Mouse (Mus musculus) lung, postnatal 14 days (tissue): Measurements from ENCODE around the gene Olfr771.
"Not testable (repeated sequence)": the region's sequence is repeated elsewhere in the genome, so short reads cannot be mapped to it uniquely, and the experiment has no call there.

Source experiments
- DNase-seq: peaks from one replicate; pipeline ENCODE4 v3.0.0; 2021

Gene Olfr771

DNA sequence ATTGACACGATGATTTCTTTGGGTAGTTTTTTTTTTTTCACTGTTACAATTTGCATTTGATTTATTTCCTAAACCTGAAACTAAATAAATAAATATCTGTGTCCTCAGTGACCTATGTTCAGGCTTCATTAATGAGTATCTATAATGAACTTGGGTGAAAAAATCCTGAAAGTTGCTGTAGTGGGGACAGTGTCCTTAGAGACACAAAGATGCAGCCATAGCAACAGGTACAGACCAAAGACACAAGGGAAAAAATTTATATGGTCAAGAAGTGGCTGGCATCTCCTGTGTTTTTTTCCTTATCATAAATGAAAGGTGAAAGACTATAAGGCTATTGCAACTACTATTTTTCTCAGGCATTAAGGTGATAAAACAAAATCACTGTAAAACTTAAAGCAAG lies at the start of gene Olfr771:
Olfr771 (minus strand) TSS at position 101 of the 400 bp plus-strand sequence.
- no peak for DNase-seq

DNA sequence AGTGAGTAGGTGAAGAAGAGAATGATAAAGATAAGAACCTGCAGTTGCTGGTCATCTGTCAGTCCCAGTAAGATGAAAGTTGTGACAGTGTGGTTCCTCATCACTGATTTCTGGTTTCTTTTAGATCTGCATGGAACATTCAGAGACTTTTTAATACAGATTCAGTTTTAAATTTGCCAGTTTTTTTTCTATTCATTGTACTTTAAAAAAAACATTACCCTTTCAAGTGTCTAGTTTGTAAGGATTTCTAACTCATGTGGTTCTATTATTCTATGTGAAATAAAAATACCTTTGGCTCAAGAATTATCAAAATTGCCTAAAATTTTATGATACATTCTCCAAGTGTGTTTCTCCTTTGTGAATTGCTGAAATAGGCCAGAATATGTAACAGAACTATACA lies 22.8 kb upstream of the Olfr771 start, which contains the start of gene Olfr773:
Olfr773 (minus strand) TSS at position 101 of the 400 bp plus-strand sequence.
- not testable (repeated sequence) for DNase-seq

DNA sequence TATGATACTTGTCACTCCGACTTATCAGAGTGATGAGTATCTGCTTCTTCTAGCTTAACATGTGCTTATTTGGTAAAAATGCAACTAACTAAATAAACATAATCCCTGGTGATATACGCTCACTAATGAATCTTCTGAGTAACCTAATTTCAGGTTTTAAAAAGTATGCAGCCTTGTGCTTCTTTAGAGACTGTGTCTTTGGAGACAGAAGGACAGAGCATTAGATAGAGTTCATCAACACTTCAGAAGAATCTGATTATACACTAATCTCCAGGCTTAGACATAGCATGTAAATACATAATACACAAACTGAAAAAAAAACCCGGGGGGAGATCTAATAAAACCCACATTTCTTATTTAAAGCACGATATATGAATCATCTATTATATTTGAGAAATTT lies 13.3 kb upstream of the Olfr771 start, which contains the start of gene Olfr772:
Olfr772 (minus strand) TSS at position 101 of the 400 bp plus-strand sequence.
- not testable (repeated sequence) for DNase-seq

DNA sequence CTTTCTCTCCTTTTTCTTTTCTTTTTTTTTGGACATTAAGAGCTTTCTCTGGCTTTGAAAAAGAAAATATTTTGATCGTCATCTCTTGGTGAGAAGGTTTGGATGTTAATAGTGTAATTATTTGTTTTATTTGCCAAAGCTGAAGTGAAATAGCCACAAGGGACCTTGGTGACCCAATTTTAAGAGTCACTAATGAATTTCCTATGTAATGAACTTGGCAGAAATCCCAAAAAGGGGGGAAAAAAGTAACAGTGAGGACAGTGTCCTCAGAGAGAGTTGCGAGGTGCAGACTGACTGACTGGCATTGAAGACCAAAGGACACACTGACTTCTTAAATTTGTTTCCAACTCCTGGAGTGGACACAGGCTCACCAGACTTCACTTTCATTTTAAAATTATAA lies 25.7 kb downstream of the Olfr771 start, which contains the start of gene Olfr770:
Olfr770 (minus strand) TSS at position 101 of the 400 bp plus-strand sequence.
- no peak for DNase-seq

DNA sequence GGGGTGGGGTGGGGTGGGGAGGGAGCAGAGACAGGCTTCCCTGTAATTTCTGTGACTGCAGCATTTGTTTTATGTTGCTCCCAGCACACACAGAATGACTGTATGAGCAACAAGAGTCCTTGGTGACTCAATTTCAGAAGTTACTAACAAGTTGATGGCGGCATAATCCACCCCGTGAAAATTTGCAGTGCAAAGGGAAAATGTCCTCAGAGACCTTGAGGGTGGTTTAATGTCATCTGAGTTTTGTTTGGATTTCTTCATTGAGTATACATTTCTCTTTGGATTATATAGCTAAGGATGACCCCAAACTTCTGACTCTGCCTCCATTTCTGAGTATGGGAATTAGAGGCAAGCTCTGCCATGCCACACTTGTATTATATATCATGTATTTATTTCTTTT lies 46.8 kb downstream of the Olfr771 start, which contains the start of gene Olfr769:
Olfr769 (minus strand) TSS at position 101 of the 400 bp plus-strand sequence.
- DNase-seq = no peak

DNA sequence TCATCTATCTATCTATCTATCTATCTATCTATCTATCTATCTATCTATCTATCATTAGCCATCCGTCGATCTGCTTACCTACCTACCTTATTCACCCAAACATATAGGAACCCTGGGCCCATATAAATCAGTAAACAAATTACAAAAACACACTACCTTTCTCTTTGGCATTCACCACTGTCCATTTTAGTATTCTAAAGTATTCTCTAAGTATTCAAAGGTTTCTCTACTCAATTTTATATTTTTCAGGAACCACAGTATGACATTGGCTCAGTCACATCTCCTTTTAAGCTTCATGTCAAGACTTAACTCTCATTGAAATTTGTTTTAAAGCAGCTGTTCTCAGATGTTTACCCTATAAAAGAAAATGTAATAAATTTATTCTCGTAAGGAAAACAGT lies 49.4 kb downstream of the Olfr771 start:
- no peak for DNase-seq
